Mouse (Mus musculus) ES-Bruce4 (cell line): ENCODE data around the gene Rbl1. TPM values are rescaled to one million over a fixed set of nuclear protein-coding genes. Genes with fewer than 3 reads are reported as not detected.

Experiments used
- H3K27ac ChIP-seq: 2 replicates; pipeline ENCODE4 v1.5.1; 2012; ENCODE audit warnings: low read length, inconsistent platforms; ENCODE audit not compliant: insufficient read depth
- H3K27me3 ChIP-seq: 2 replicates; pipeline ENCODE4 v1.6.1; 2012; ENCODE audit warnings: mild to moderate bottlenecking, low read length, inconsistent platforms; ENCODE audit not compliant: control insufficient read depth, poor library complexity, insufficient read depth, severe bottlenecking
- H3K36me3 ChIP-seq: 2 replicates; pipeline ENCODE4 v1.6.1; 2012; ENCODE audit warnings: inconsistent platforms, mild to moderate bottlenecking, low read length, moderate library complexity; ENCODE audit not compliant: control insufficient read depth, poor library complexity, insufficient read depth, severe bottlenecking
- H3K4me1 ChIP-seq: one replicate; pipeline ENCODE4 v1.8.1; 2011; ENCODE audit warnings: low read length; ENCODE audit not compliant: control insufficient read depth, insufficient read depth
- H3K4me3 ChIP-seq: 2 replicates; pipeline ENCODE4 v1.5.1; 2011; ENCODE audit warnings: low read depth, mild to moderate bottlenecking, low read length
- H3K9ac ChIP-seq: 2 replicates; pipeline ENCODE4 v1.6.1; 2012; ENCODE audit warnings: low read depth, mild to moderate bottlenecking, inconsistent platforms; ENCODE audit not compliant: poor library complexity, severe bottlenecking
- H3K9me3 ChIP-seq: replicated peaks from 2 replicates; pipeline ENCODE4 v1.6.1; 2012; ENCODE audit warnings: mild to moderate bottlenecking, low read length, inconsistent platforms; ENCODE audit not compliant: control insufficient read depth, poor library complexity, insufficient read depth, severe bottlenecking
- CTCF ChIP-seq: IDR thresholded peaks from one replicate; pipeline ENCODE4 v1.8.1; 2011; ENCODE audit warnings: low read depth, low read length
- EP300 ChIP-seq: IDR thresholded peaks from 2 replicates; pipeline ENCODE4 v1.6.1; 2011; ENCODE audit warnings: low read depth, low read length; ENCODE audit not compliant: insufficient read depth
- POLR2A ChIP-seq: IDR thresholded peaks from one replicate; pipeline ENCODE4 v1.8.1; 2011; ENCODE audit warnings: low read length; ENCODE audit not compliant: insufficient read depth
- polyA plus RNA-seq: library from polyadenylated mRNA; stranded (reverse); fragments of >200 nt; gene quantifications from 2 replicates; pipeline ENCODE4 v1.2.4, GENCODE M21; 2011; ENCODE audit warnings: low read depth; ENCODE audit not compliant: missing spikeins, insufficient read depth, insufficient read length

Gene Rbl1
- polyA plus RNA-seq, 1 experiment, result 23.8 TPM

GRCm38 (mm10) chr2:157132686-157133540 lies 71.4 kb downstream of the Rbl1 start:
- Histone ChIP-seq H3K9ac (no peak overlapping the region), H3K27ac (no peak overlapping the region), H3K4me1 (no peaks in the 10 kb centered on the region), H3K4me3 (no peak overlapping the region), H3K27me3 (no peaks in the 10 kb centered on the region), H3K9me3 (no peaks in the 10 kb centered on the region), H3K36me3 (no peaks in the 10 kb centered on the region)
- TF ChIP-seq EP300 (no peak), POLR2A (no peak), CTCF (no peak)

DNA sequence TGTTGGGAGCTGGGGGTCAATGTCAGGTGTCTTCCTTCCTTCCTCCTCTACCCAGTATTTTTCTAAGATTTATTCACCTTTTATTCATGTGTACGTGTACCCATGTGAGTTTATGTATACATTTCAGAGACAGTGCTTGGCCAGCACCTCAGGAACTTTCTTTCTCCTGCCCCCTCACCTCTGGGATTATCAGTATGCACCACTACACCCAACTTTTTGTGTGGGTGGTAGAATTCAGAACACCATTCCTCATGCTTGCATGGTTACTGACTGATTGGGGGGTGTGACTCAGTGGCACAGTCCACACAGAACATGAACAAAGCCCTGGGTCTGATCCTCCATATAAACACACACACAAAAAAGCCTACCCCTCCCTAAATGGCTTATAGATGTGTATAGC lies 72.2 kb downstream of the Rbl1 start:
- H3K9me3 ChIP-seq, result no peaks in the 10 kb centered on the region
- H3K4me1 ChIP-seq, result no peaks in the 10 kb centered on the region
- H3K27ac ChIP-seq, result no peak overlapping the region
- no peaks in the 10 kb centered on the region for H3K36me3 ChIP-seq
- no peak overlapping the region for H3K9ac ChIP-seq
- no peak overlapping the region for H3K4me3 ChIP-seq
- H3K27me3 ChIP-seq, result no peaks in the 10 kb centered on the region
- TF ChIP-seq POLR2A, result no peak
- TF ChIP-seq CTCF, result no peak
- no peak for TF ChIP-seq EP300

GRCm38 (mm10) chr2:157130813-157131514 lies 73.4 kb downstream of the Rbl1 start:
- no peaks in the 10 kb centered on the region for H3K27me3 ChIP-seq
- no peak overlapping the region for H3K27ac ChIP-seq
- H3K4me1 ChIP-seq, result no peaks in the 10 kb centered on the region
- no peak overlapping the region for H3K9ac ChIP-seq
- H3K4me3 ChIP-seq, result no peak overlapping the region
- H3K36me3 ChIP-seq, result no peaks in the 10 kb centered on the region
- no peaks in the 10 kb centered on the region for H3K9me3 ChIP-seq
- TF ChIP-seq CTCF, result no peak

- no peak overlapping the region for H3K4me3 ChIP-seq
- H3K9ac ChIP-seq, result no peak overlapping the region
- H3K27ac ChIP-seq, result no peak overlapping the region
- H3K27me3 ChIP-seq, result no peaks in the 10 kb centered on the region
- no peaks in the 10 kb centered on the region for H3K36me3 ChIP-seq
- no peaks in the 10 kb centered on the region for H3K4me1 ChIP-seq
- H3K9me3 ChIP-seq, result no peaks in the 10 kb centered on the region
- TF ChIP-seq POLR2A, result no peak
- no peak for TF ChIP-seq EP300
- no peak for TF ChIP-seq CTCF
These were observed 74.7 kb downstream of the Rbl1 start for GRCm38 (mm10) chr2:157129601-157130164.

- Histone ChIP-seq H3K27ac (no peak overlapping the region), H3K4me3 (no peak overlapping the region), H3K36me3 (no peaks in the 10 kb centered on the region), H3K4me1 (no peaks in the 10 kb centered on the region), H3K27me3 (no peaks in the 10 kb centered on the region), H3K9ac (no peak overlapping the region), H3K9me3 (no peaks in the 10 kb centered on the region)
- no peak for TF ChIP-seq EP300
- no peak for TF ChIP-seq CTCF
- TF ChIP-seq POLR2A, result no peak
These were observed 75.2 kb downstream of the Rbl1 start for GRCm38 (mm10) chr2:157129096-157129495.

DNA sequence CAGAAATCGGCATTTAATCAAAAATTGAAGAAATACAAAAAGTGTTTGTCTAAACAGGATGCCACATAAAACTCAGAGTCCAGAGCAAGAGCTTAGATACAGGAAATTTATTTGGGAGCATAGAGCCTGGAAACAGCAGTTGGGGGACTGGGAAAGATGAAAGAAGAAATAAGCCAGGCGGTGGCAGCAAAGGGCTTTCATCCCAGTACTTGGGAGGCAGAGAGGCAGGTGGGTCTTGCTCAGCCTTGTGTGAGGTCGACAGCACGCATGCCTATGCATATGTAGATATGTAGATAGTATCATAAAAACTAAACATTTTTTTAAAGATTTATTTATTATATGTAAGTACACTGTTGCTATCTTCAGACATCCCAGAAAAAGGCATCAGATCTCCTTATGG lies 76.3 kb downstream of the Rbl1 start:
- Histone ChIP-seq H3K9ac (no peak overlapping the region), H3K36me3 (no peaks in the 10 kb centered on the region), H3K9me3 (no peaks in the 10 kb centered on the region), H3K27ac (no peak overlapping the region), H3K27me3 (no peaks in the 10 kb centered on the region), H3K4me1 (no peaks in the 10 kb centered on the region), H3K4me3 (no peak overlapping the region)
- TF ChIP-seq CTCF (peak; percentile 40), POLR2A (no peak)
